ENCODE assay signal across 10 mouse cellular contexts in genomic region chr2:34992729-34993695, GRCm38 (mm10). TPM values are rescaled to one million over a fixed set of nuclear protein-coding genes. Genes with fewer than 3 reads are reported as not detected.
DNase-seq lines count a peak whose midpoint lies in the region; ATAC-seq and TF ChIP-seq lines count a peak whose summit lies in the region.
"Had no signal": no experiment of that assay in that cellular context is flagged by ENCODE, and none has a peak within 500 bp of the region (broad histone marks: within the 10 kb centered on the region; RNA-seq: fewer than 3 reads in every experiment).

No protein-coding gene starts in this region.

- no peak overlapping the region for H3K9ac ChIP-seq in lung, embryonic 14.5 days
- H3K9ac ChIP-seq in hindbrain, embryonic 16.5 days (ENCODE audit: low read depth, low read length), result no peak overlapping the region
- H3K9ac ChIP-seq in neural tube, embryonic 15.5 days (replicated peaks), result no peak overlapping the region
- H3K9ac ChIP-seq: liver, embryonic 13.5 days; stomach, embryonic 15.5 days had no signal

- no peak overlapping the region for H3K4me3 ChIP-seq in lung, embryonic 14.5 days (ENCODE audit: low read depth, low read length)
- no peak overlapping the region for H3K4me3 ChIP-seq in embryonic facial prominence, embryonic 10.5 days
- H3K4me3 ChIP-seq in hindbrain, embryonic 16.5 days (ENCODE audit: low read length), result no peak overlapping the region
- no peak overlapping the region for H3K4me3 ChIP-seq in neural tube, embryonic 15.5 days (replicated peaks)
- H3K4me3 ChIP-seq: liver, embryonic 13.5 days; stomach, embryonic 15.5 days had no signal

- H3K4me1 ChIP-seq in lung, embryonic 14.5 days (ENCODE audit: insufficient read depth), result no peaks in the 10 kb centered on the region
- peaks cover 18% of the 10 kb centered on the region for H3K4me1 ChIP-seq in embryonic facial prominence, embryonic 10.5 days
- peaks cover 15% of the 10 kb centered on the region for H3K4me1 ChIP-seq in hindbrain, embryonic 16.5 days (ENCODE audit: control insufficient read depth, insufficient read depth, low read depth, low read length)
- peaks cover 16% of the 10 kb centered on the region for H3K4me1 ChIP-seq in neural tube, embryonic 15.5 days
- H3K4me1 ChIP-seq: liver, embryonic 13.5 days; stomach, embryonic 15.5 days had no signal

- H3K4me2 ChIP-seq in lung, embryonic 14.5 days, result no peak overlapping the region
- H3K4me2 ChIP-seq in hindbrain, embryonic 16.5 days (ENCODE audit: low read length), result peak overlapping the region; percentile 33
- H3K4me2 ChIP-seq in neural tube, embryonic 15.5 days, result peak overlapping the region; percentile 19
- H3K4me2 ChIP-seq: liver, embryonic 13.5 days; stomach, embryonic 15.5 days had no signal

- H3K9me3 ChIP-seq in lung, embryonic 14.5 days (ENCODE audit: low read depth, low read length), result no peaks in the 10 kb centered on the region
- no peaks in the 10 kb centered on the region for H3K9me3 ChIP-seq in embryonic facial prominence, embryonic 10.5 days
- H3K9me3 ChIP-seq in hindbrain, embryonic 16.5 days (ENCODE audit: control insufficient read depth, low read length), result no peaks in the 10 kb centered on the region
- H3K9me3 ChIP-seq in neural tube, embryonic 15.5 days (replicated peaks), result no peaks in the 10 kb centered on the region
- H3K9me3 ChIP-seq: liver, embryonic 13.5 days; stomach, embryonic 15.5 days had no signal

- no peak for ATAC-seq in lung, embryonic 14.5 days (ENCODE audit: insufficient read depth)
- peak; percentile 87 for ATAC-seq in hindbrain, embryonic 16.5 days
- peak; percentile 86 for ATAC-seq in neural tube, embryonic 15.5 days (ENCODE audit: low FRiP score)
- no peak for ATAC-seq in megakaryocyte progenitor cell, adult 5-6 weeks (replicated peaks; ENCODE audit: poor library complexity)

- no peaks in the 10 kb centered on the region for H3K36me3 ChIP-seq in lung, embryonic 14.5 days (ENCODE audit: insufficient read depth)
- H3K36me3 ChIP-seq in embryonic facial prominence, embryonic 10.5 days (replicated peaks), result no peaks in the 10 kb centered on the region
- H3K36me3 ChIP-seq in hindbrain, embryonic 16.5 days (ENCODE audit: control insufficient read depth, insufficient read depth, low read length), result no peaks in the 10 kb centered on the region
- no peaks in the 10 kb centered on the region for H3K36me3 ChIP-seq in neural tube, embryonic 15.5 days
- H3K36me3 ChIP-seq: liver, embryonic 13.5 days; stomach, embryonic 15.5 days had no signal

- no peaks in the 10 kb centered on the region for H3K27me3 ChIP-seq in lung, embryonic 14.5 days (ENCODE audit: insufficient read depth, low read length)
- H3K27me3 ChIP-seq in embryonic facial prominence, embryonic 10.5 days (replicated peaks; ENCODE audit: low read depth, poor library complexity, severe bottlenecking), result 0 out of 2 replicates have a peak, but pooled peaks cover 14% of the 10 kb centered on the region
- H3K27me3 ChIP-seq in hindbrain, embryonic 16.5 days (replicated peaks; ENCODE audit: control insufficient read depth, insufficient read depth, low read length), result no peaks in the 10 kb centered on the region
- H3K27me3 ChIP-seq in neural tube, embryonic 15.5 days (replicated peaks), result no peaks in the 10 kb centered on the region
- H3K27me3 ChIP-seq: stomach, embryonic 15.5 days had no signal

- peak; percentile 44 for DNase-seq in lung, embryonic 14.5 days
- no peak for DNase-seq in lung, postnatal 25 days (ENCODE audit: low spot score)
- DNase-seq in embryonic facial prominence, embryonic 10.5 days (ENCODE audit: low spot score), result peak; percentile 44
- DNase-seq in thymus, postnatal 14 days, result no peak
- no peak for DNase-seq in urinary bladder, adult 18-20 months (ENCODE audit: low spot score in 2 of 2)
- DNase-seq: liver, embryonic 13.5 days had no signal

- H3K27ac ChIP-seq in lung, embryonic 14.5 days (ENCODE audit: low read depth), result no peak overlapping the region
- H3K27ac ChIP-seq in embryonic facial prominence, embryonic 10.5 days (replicated peaks), result peak overlapping the region; percentile 59
- H3K27ac ChIP-seq in hindbrain, embryonic 16.5 days (ENCODE audit: low read depth, low read length), result peak overlapping the region; percentile 73
- peak overlapping the region; percentile 75 for H3K27ac ChIP-seq in neural tube, embryonic 15.5 days (replicated peaks)
- H3K27ac ChIP-seq: liver, embryonic 13.5 days; stomach, embryonic 15.5 days had no signal

- 16% methylated on average over 9 of the region's 9 CpGs for WGBS in lung, embryonic 14.5 days
- WGBS in embryonic facial prominence, embryonic 10.5 days, result 15% methylated on average over 9 of the region's 9 CpGs
- WGBS in hindbrain, embryonic 16.5 days, result 8% methylated on average over 9 of the region's 9 CpGs
- WGBS in neural tube, embryonic 15.5 days, result 11% methylated on average over 9 of the region's 9 CpGs

- no peak for TF ChIP-seq CTCF in lung, embryonic 14.5 days (IDR thresholded peaks at IDR 0.05; ENCODE audit: low read depth)

RNA-seq across cellular contexts. Expression of gene Traf1, which starts 31.4 kb away (rescaled TPM):
- 0.79 and 1.4 TPM in 2 replicates for polyA plus RNA-seq in lung, embryonic 14.5 days (2014; fragmentation: Nextera tagmentation; extraction: Ambion mirVana)
- polyA plus RNA-seq in embryonic facial prominence, embryonic 10.5 days (2016; fragmentation: Nextera tagmentation; extraction: Ambion mirVana), result 0.34 and 0.38 TPM in 2 replicates
- polyA plus RNA-seq in hindbrain, embryonic 16.5 days (2015; fragmentation: Nextera tagmentation; extraction: Ambion mirVana), result 2.5 and 4.0 TPM in 2 replicates
- 3.9 and 5.4 TPM in 2 replicates for polyA plus RNA-seq in neural tube, embryonic 15.5 days (2015; fragmentation: Nextera tagmentation; extraction: Ambion mirVana)
- total RNA-seq in megakaryocyte progenitor cell, adult 5-6 weeks (2015), result 1.3 and 1.4 TPM in 2 replicates
- 0.61 TPM in 1 of 2 replicates, not detected in the other for total RNA-seq in megakaryocyte progenitor cell, adult 5-6 weeks (2017)

Comparison
In these comparisons a context has a peak if more than half of its experiments do, and no peak if none do; other contexts are left out.
1. DNase-seq: peak in lung, embryonic 14.5 days (single experiment) and embryonic facial prominence, embryonic 10.5 days (single experiment); none in lung, postnatal 25 days (single experiment), thymus, postnatal 14 days (single experiment) and urinary bladder, adult 18-20 months (0 of 2).
2. ATAC-seq: peak in hindbrain, embryonic 16.5 days (single experiment) and neural tube, embryonic 15.5 days (single experiment); none in lung, embryonic 14.5 days (single experiment) and megakaryocyte progenitor cell, adult 5-6 weeks (single experiment).